Mouse (Mus musculus): Measurements from ENCODE around the gene Tpk1.
"Not testable (repeated sequence)": the region's sequence is repeated elsewhere in the genome, so short reads cannot be mapped to it uniquely, and the experiment has no call there.

Gene Tpk1

GRCm38 (mm10) chr6:43522046-43522445, 144.0 kb downstream of the Tpk1 start:
- DNase-seq (ENCODE audit: extremely low spot score): no peak

GRCm38 (mm10) chr6:43520218-43520617, 145.9 kb downstream of the Tpk1 start:
- no peak for DNase-seq (ENCODE audit: extremely low spot score)

GRCm38 (mm10) chr6:43518378-43518777, 147.7 kb downstream of the Tpk1 start:
- DNase-seq (ENCODE audit: extremely low spot score): no peak

GRCm38 (mm10) chr6:43517316-43517655, 148.8 kb downstream of the Tpk1 start:
- no peak for DNase-seq (ENCODE audit: extremely low spot score)

- no peak for DNase-seq (ENCODE audit: extremely low spot score)
Observed at GRCm38 (mm10) chr6:43516593-43517315, 149.3 kb downstream of the Tpk1 start.

- not testable (repeated sequence) for DNase-seq (ENCODE audit: extremely low spot score)
Observed at GRCm38 (mm10) chr6:43506686-43507385, 159.2 kb downstream of the Tpk1 start.

GRCm38 (mm10) chr6:43504609-43505230, 161.4 kb downstream of the Tpk1 start:
- no peak for DNase-seq (ENCODE audit: extremely low spot score)

GRCm38 (mm10) chr6:43492367-43492766, 173.7 kb downstream of the Tpk1 start:
- no peak for DNase-seq (ENCODE audit: extremely low spot score)

GRCm38 (mm10) chr6:43486691-43487090, 179.4 kb downstream of the Tpk1 start:
- no peak for DNase-seq (ENCODE audit: extremely low spot score)

GRCm38 (mm10) chr6:43480687-43481086, 185.4 kb downstream of the Tpk1 start:
- DNase-seq (ENCODE audit: extremely low spot score): no peak

GRCm38 (mm10) chr6:43478810-43479209, 187.3 kb downstream of the Tpk1 start:
- DNase-seq (ENCODE audit: extremely low spot score): no peak

GRCm38 (mm10) chr6:43476406-43476805, 189.7 kb downstream of the Tpk1 start:
- DNase-seq (ENCODE audit: extremely low spot score): no peak

GRCm38 (mm10) chr6:43475921-43476320, 190.2 kb downstream of the Tpk1 start:
- no peak for DNase-seq (ENCODE audit: extremely low spot score)

- DNase-seq (ENCODE audit: extremely low spot score): no peak
Observed at GRCm38 (mm10) chr6:43471556-43471955, 194.5 kb downstream of the Tpk1 start.

GRCm38 (mm10) chr6:43468821-43469594, 197.1 kb downstream of the Tpk1 start:
- DNase-seq (ENCODE audit: extremely low spot score): no peak

GRCm38 (mm10) chr6:43462849-43463369, 203.2 kb downstream of the Tpk1 start:
- no peak for DNase-seq (ENCODE audit: extremely low spot score)

- no peak for DNase-seq (ENCODE audit: extremely low spot score)
Observed at GRCm38 (mm10) chr6:43462189-43462848, 203.8 kb downstream of the Tpk1 start.

GRCm38 (mm10) chr6:43459082-43459481, 207.0 kb downstream of the Tpk1 start:
- DNase-seq (ENCODE audit: extremely low spot score): no peak

GRCm38 (mm10) chr6:43457989-43458388, 208.1 kb downstream of the Tpk1 start:
- DNase-seq (ENCODE audit: extremely low spot score): no peak

- DNase-seq (ENCODE audit: extremely low spot score): no peak
Observed at GRCm38 (mm10) chr6:43449498-43449897, 216.6 kb downstream of the Tpk1 start.

GRCm38 (mm10) chr6:43445856-43446255, 220.2 kb downstream of the Tpk1 start:
- DNase-seq (ENCODE audit: extremely low spot score): no peak
